Mouse (Mus musculus): ENCODE data around the gene Col4a1. TPM values are rescaled to one million over a fixed set of nuclear protein-coding genes. Genes with fewer than 3 reads are reported as not detected.

Gene Col4a1
- total RNA-seq, 2 experiments from 2014 or later: 1,046 to 1,073 TPM

- DNase-seq: no peak
- intact Hi-C loops (cut with DNase I): no loop called here
Measured at GRCm38 (mm10) chr8:11335238-11335637, 22.6 kb upstream of the Col4a1 start.

- intact Hi-C loops (cut with DNase I): no loop called here
- DNase-seq: peak in 1 of 2 experiments; percentile 11
Measured at GRCm38 (mm10) chr8:11334493-11334892, 21.9 kb upstream of the Col4a1 start.

GRCm38 (mm10) chr8:11333746-11334145 lies 21.1 kb upstream of the Col4a1 start:
- intact Hi-C loops (cut with DNase I): no loop called here
- DNase-seq: no peak

GRCm38 (mm10) chr8:11331561-11331960 lies 18.9 kb upstream of the Col4a1 start:
- intact Hi-C loops (cut with DNase I): no loop called here
- peak; percentile 57 to 72 for DNase-seq

- intact Hi-C loops (cut with DNase I): no loop called here
Measured at GRCm38 (mm10) chr8:11327722-11328417, 15.2 kb upstream of the Col4a1 start.

GRCm38 (mm10) chr8:11327298-11327697 lies 14.7 kb upstream of the Col4a1 start:
- intact Hi-C loops (cut with DNase I): no loop called here
- DNase-seq: peak in 1 of 2 experiments; percentile 29

More at GRCm38 (mm10) chr8:11327722-11328417, 15.2 kb upstream of the Col4a1 start:
- peak in 1 of 2 experiments; percentile 5 for DNase-seq

GRCm38 (mm10) chr8:11324801-11325395 lies 12.3 kb upstream of the Col4a1 start:
- DNase-seq: peak in 1 of 2 experiments; percentile 23
- intact Hi-C loops (cut with DNase I): no loop called here

- peak in 1 of 2 experiments; percentile 17 for DNase-seq
- intact Hi-C loops (cut with DNase I): no loop called here
Measured at GRCm38 (mm10) chr8:11323681-11324080, 11.1 kb upstream of the Col4a1 start.

- peak in 1 of 2 experiments; percentile 35 for DNase-seq
- intact Hi-C loops (cut with DNase I): no loop called here
Measured at GRCm38 (mm10) chr8:11322724-11323585, 10.3 kb upstream of the Col4a1 start.

GRCm38 (mm10) chr8:11321841-11322240 lies 9.2 kb upstream of the Col4a1 start:
- no peak for DNase-seq
- intact Hi-C loops (cut with DNase I): no loop called here

GRCm38 (mm10) chr8:11319405-11319804 lies 6.8 kb upstream of the Col4a1 start:
- intact Hi-C loops (cut with DNase I): no loop called here
- DNase-seq: peak in 1 of 2 experiments; percentile 22

GRCm38 (mm10) chr8:11316118-11316517 lies 3.5 kb upstream of the Col4a1 start:
- intact Hi-C loops (cut with DNase I): no loop called here
- DNase-seq: peak in 1 of 2 experiments; percentile 29

GRCm38 (mm10) chr8:11315179-11315943 lies 2.7 kb upstream of the Col4a1 start:
- DNase-seq: peak in 1 of 2 experiments; percentile 8
- intact Hi-C loops (cut with DNase I): loop anchor here (2.0 kb wide), 1 partner anchor 47 kb away; no protein-coding TSS in a partner anchor

- intact Hi-C loops (cut with DNase I): loop anchor here (2.0 to 5.0 kb wide), 2 partner anchors 33 to 48 kb away; no protein-coding TSS in a partner anchor
- DNase-seq: peak in 1 of 2 experiments; percentile 10
Measured at GRCm38 (mm10) chr8:11314613-11315012, 2.0 kb upstream of the Col4a1 start.

- intact Hi-C loops (cut with DNase I): loop anchor here (1.0 to 5.0 kb wide), 5 partner anchors 34 to 80 kb away; no protein-coding TSS in a partner anchor
- DNase-seq: peak; percentile 62 to 71
Measured at GRCm38 (mm10) chr8:11313176-11314111, 818 bp upstream of the Col4a1 start.

- peak; percentile 74 to 78 for DNase-seq
- intact Hi-C loops (cut with DNase I): loop anchor here (2.0 to 5.0 kb wide), 3 partner anchors 35 to 73 kb away; no protein-coding TSS in a partner anchor
Measured at GRCm38 (mm10) chr8:11311681-11312348, 811 bp downstream of the Col4a1 start.

GRCm38 (mm10) chr8:11310049-11310448 lies 2.6 kb downstream of the Col4a1 start:
- intact Hi-C loops (cut with DNase I): loop anchor here (5.0 kb wide), 1 partner anchor 37 kb away; no protein-coding TSS in a partner anchor
- no peak for DNase-seq

GRCm38 (mm10) chr8:11309226-11309625 lies 3.4 kb downstream of the Col4a1 start:
- DNase-seq: no peak
- intact Hi-C loops (cut with DNase I): loop anchor here (2.0 kb wide), 1 partner anchor 30 kb away; no protein-coding TSS in a partner anchor

All from heart, postnatal 14 days (tissue).